Mouse (Mus musculus) duodenum, adult 2 months (tissue): ENCODE data around the gene 1110012L19Rik. TPM values are rescaled to one million over a fixed set of nuclear protein-coding genes. Genes with fewer than 3 reads are reported as not detected.

Source experiments
- polyA plus RNA-seq: library from polyadenylated mRNA; depleted of rRNA; stranded (reverse); fragments of >200 nt; gene quantifications from 2 replicates; pipeline ENCODE4 v1.2.3, GENCODE M21; 2012; ENCODE audit warnings: low replicate concordance; rRNA removed

The 1110012L19Rik gene
- polyA plus RNA-seq, result 1.0 and 1.7 TPM in 2 replicates

GRCm38 (mm10) chrX:70385276-70385961 lies at the start of gene 1110012L19Rik:
1110012L19Rik (plus strand) TSS chrX:70385877.

DNA sequence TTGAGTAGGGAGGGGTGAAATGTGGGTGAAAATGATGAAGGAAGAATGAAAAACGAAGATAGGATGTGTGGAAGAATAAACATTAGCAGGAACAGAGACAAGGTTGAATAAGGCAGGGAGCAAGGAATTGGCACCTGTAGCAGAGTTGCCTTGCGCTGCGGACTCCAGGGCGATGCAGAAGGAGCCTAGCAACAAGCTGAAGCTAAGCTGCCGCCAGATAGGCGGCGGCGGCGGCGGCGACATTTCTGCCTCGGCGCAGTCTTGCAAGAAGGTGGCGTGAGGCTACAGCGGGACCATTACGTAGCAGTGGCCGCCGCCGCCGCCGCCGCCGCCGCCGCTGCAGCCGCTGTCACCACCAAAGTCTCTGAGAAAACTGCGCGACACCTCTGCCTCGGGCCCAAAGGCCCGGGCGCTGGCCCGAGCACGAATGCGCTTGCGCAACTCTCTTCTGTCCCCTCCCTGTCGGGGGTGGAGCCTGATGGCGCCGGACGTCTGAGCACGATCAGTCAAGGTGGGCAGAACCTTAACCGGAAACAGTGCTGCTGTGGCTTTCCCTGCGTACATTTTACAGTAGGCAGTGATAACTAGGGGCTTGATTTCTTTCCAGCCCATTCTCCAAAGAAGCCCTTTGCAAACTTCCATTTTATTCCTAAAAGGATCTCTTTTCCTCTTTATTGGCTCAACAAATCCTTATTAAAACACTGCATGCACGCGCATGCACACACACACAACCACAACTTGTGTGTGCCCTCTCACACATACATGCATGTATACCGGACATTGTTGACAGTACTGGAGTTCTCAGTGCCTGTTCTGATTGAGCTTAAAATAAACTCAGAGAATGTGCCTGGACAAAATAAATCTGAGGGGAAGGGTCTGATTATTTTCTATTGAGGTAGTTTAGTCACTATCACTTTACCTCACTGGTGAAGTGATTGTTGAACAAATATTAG lies 20.7 kb upstream of the 1110012L19Rik start, which contains the start of gene Ids:
Gene Ids, minus strand, starts transcription at position 424 of the 953 bp plus-strand sequence.

Other genes starting within 250 kb of the 1110012L19Rik start
- 3.1 and 5.5 TPM in 2 replicates for gene Ids, start 20.8 kb upstream of the 1110012L19Rik start, polyA plus RNA-seq
- gene Tmem185a, start 91.3 kb downstream of the 1110012L19Rik start, polyA plus RNA-seq, result 5.2 and 5.8 TPM in 2 replicates